Mouse (Mus musculus): ENCODE measurements around the gene Hs3st5. TPM values are rescaled to one million over a fixed set of nuclear protein-coding genes. Genes with fewer than 3 reads are reported as not detected.

Gene Hs3st5
- polyA plus RNA-seq (2015; fragmentation: Nextera tagmentation; extraction: Ambion mirVana) = 0.17 and 0.23 TPM in 2 replicates

DNA sequence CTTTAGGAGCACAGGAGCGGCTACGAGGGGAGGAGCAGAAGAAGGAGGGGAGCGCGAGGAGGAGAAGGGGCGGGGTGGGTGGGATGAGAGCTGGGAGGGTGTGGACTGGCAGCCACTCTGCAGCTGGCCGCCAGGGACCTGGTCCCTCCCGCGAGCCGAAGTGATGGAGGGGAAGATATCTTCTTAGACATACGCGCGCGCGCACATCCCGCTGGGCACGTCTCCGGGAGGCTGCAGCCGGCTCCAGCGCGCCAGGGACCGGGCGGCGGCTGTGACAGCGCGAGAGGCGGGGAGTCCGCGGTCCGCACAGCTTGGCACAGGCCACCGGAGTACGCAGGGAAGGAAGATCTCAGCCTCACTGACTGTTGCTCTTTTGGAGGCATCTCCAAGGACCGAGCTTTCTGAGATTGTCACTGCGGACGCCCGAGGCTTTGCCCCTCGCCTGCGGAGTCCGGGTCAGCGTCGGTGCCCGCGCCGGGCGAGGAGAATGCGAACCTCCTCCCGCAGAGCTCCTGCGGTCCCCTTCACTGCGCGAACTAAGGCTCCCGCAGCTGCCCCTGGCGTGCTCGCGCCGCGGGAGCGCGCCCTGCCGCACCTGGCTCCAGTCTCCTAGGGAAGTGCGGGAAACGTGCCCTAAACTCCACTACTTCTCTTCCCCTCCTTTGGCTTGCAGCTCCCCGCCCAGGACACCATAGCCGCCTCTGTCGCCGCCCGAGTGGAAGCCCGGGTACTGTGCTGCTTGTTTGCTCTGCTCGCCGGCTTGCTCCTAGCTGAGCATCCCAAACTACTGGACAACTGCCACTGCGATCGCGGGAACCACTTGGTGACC lies at the start of gene Hs3st5:
Gene Hs3st5 (plus strand): TSS at position 88 of the 829 bp plus-strand sequence.
- peaks cover 32% of the 10 kb centered on the region for H3K27me3 ChIP-seq (ENCODE audit: insufficient read depth, low read length)
- H3K27ac ChIP-seq = no peak within 1 kb of the TSS
- H3K4me2 ChIP-seq (ENCODE audit: low read length) = peak within 1 kb of the TSS; percentile 97
- H3K4me3 ChIP-seq (replicated peaks; ENCODE audit: low read depth, low read length) = peak within 1 kb of the TSS; percentile 57
- TF ChIP-seq CTCF (IDR thresholded peaks at IDR 0.05; ENCODE audit: low read depth) = no peak
- peak; percentile 80 for ATAC-seq (replicated peaks; ENCODE audit: low FRiP score, low read depth)
- no peaks in the 10 kb centered on the region for H3K36me3 ChIP-seq (ENCODE audit: insufficient read depth, low read length)
- H3K4me1 ChIP-seq (replicated peaks; ENCODE audit: insufficient read depth, low read length) = no peaks in the 10 kb centered on the region
- no peaks in the 10 kb centered on the region for H3K9me3 ChIP-seq (replicated peaks; ENCODE audit: low read length)
- peak; percentile 57 for DNase-seq (ENCODE audit: low spot score)
- under 1% methylated on average over 70 of the region's 71 CpGs for WGBS
- H3K9ac ChIP-seq (ENCODE audit: low read depth, low read length) = peak within 1 kb of the TSS; percentile 15; the same call in 1 of the 2 replicates

- DNase-seq (ENCODE audit: low spot score) (no peak), ATAC-seq (replicated peaks; ENCODE audit: low FRiP score, low read depth) (no peak)
- Histone ChIP-seq H3K4me2 (ENCODE audit: low read length) (no peak overlapping the region), H3K27ac (no peak overlapping the region), H3K36me3 (ENCODE audit: insufficient read depth, low read length) (no peaks in the 10 kb centered on the region), H3K9me3 (replicated peaks; ENCODE audit: low read length) (no peaks in the 10 kb centered on the region), H3K27me3 (ENCODE audit: insufficient read depth, low read length) (no peaks in the 10 kb centered on the region), H3K4me1 (replicated peaks; ENCODE audit: insufficient read depth, low read length) (no peaks in the 10 kb centered on the region), H3K4me3 (replicated peaks; ENCODE audit: low read depth, low read length) (no peak overlapping the region), H3K9ac (ENCODE audit: low read depth, low read length) (no peak overlapping the region)
- TF ChIP-seq CTCF (IDR thresholded peaks at IDR 0.05; ENCODE audit: low read depth) = no peak
- 86% methylated on average over 3 of the region's 3 CpGs for WGBS
Observed at GRCm38 (mm10) chr10:36468664-36469063, 38.0 kb upstream of the Hs3st5 start.

DNA sequence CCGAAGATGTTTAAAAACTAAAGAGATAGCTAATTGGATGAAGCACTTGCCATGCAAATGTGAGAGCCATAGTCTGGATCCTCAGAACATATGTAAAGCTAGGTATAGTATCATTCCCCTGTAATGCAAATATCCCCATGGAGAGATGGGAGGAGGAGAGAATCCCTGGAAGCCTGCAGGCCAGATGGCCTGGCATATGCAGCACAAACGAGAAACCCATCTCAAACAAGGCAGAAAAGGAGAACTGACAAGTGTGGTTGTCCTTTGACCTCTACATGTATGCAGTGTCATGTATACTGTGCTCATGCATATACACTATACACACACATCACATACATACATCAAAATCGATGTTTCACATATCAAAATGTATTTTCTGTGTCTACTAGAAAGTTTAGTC lies 35.5 kb upstream of the Hs3st5 start:
- Histone ChIP-seq H3K4me1 (replicated peaks; ENCODE audit: insufficient read depth, low read length) (no peaks in the 10 kb centered on the region), H3K4me3 (replicated peaks; ENCODE audit: low read depth, low read length) (no peak overlapping the region), H3K36me3 (ENCODE audit: insufficient read depth, low read length) (no peaks in the 10 kb centered on the region), H3K27me3 (ENCODE audit: insufficient read depth, low read length) (no peaks in the 10 kb centered on the region), H3K27ac (no peak overlapping the region), H3K9me3 (replicated peaks; ENCODE audit: low read length) (no peaks in the 10 kb centered on the region), H3K4me2 (ENCODE audit: low read length) (no peak overlapping the region), H3K9ac (ENCODE audit: low read depth, low read length) (no peak overlapping the region)
- no peak for TF ChIP-seq CTCF (IDR thresholded peaks at IDR 0.05; ENCODE audit: low read depth)
- DNase-seq (ENCODE audit: low spot score) (no peak), ATAC-seq (replicated peaks; ENCODE audit: low FRiP score, low read depth) (no peak)
- 68% methylated on average over 3 of the region's 3 CpGs for WGBS

DNA sequence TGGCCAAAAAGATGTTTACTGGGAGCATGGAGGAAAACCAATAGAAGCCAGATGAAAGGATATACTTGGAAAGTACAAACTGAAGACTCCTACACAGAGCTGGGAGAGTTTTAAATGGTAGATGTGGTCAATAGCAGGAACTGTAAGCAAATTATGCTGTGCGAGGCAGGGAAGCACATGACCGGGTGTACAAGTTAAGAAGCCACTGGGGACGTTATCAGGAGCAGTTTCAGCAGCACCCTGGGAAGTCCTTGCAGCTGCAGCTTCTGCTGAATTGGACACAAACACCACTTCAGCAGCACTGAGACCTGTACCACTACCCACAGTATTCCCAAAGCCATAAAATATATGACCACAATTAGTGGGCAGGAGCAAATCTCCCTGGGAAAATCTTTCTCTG lies 31.8 kb upstream of the Hs3st5 start:
- WGBS = 36% methylated on average over 3 of the region's 3 CpGs
- Histone ChIP-seq H3K27me3 (ENCODE audit: insufficient read depth, low read length) (no peaks in the 10 kb centered on the region), H3K9me3 (replicated peaks; ENCODE audit: low read length) (no peaks in the 10 kb centered on the region), H3K4me2 (ENCODE audit: low read length) (no peak overlapping the region), H3K9ac (ENCODE audit: low read depth, low read length) (no peak overlapping the region), H3K36me3 (ENCODE audit: insufficient read depth, low read length) (no peaks in the 10 kb centered on the region), H3K27ac (no peak overlapping the region), H3K4me3 (replicated peaks; ENCODE audit: low read depth, low read length) (no peak overlapping the region), H3K4me1 (replicated peaks; ENCODE audit: insufficient read depth, low read length) (no peaks in the 10 kb centered on the region)
- DNase-seq (ENCODE audit: low spot score) (no peak), ATAC-seq (replicated peaks; ENCODE audit: low FRiP score, low read depth) (no peak)
- no peak for TF ChIP-seq CTCF (IDR thresholded peaks at IDR 0.05; ENCODE audit: low read depth)

GRCm38 (mm10) chr10:36477543-36477942 lies 29.1 kb upstream of the Hs3st5 start:
- ATAC-seq (replicated peaks; ENCODE audit: low FRiP score, low read depth) = no peak
- 86% methylated on average over 4 of the region's 4 CpGs for WGBS
- no peak overlapping the region for H3K4me2 ChIP-seq (ENCODE audit: low read length)

GRCm38 (mm10) chr10:36483362-36483761 lies 23.3 kb upstream of the Hs3st5 start:
- no peak overlapping the region for H3K9ac ChIP-seq (ENCODE audit: low read depth, low read length)
- DNase-seq (ENCODE audit: low spot score) (no peak), ATAC-seq (replicated peaks; ENCODE audit: low FRiP score, low read depth) (no peak)
- H3K27me3 ChIP-seq (ENCODE audit: insufficient read depth, low read length) = no peaks in the 10 kb centered on the region
- no peak for TF ChIP-seq CTCF (IDR thresholded peaks at IDR 0.05; ENCODE audit: low read depth)
- no peaks in the 10 kb centered on the region for H3K9me3 ChIP-seq (replicated peaks; ENCODE audit: low read length)
- H3K4me1 ChIP-seq (replicated peaks; ENCODE audit: insufficient read depth, low read length) = no peaks in the 10 kb centered on the region
- WGBS = 80% methylated on average over 2 of the region's 2 CpGs
- H3K4me2 ChIP-seq (ENCODE audit: low read length) = no peak overlapping the region
- H3K27ac ChIP-seq = no peak overlapping the region
- H3K36me3 ChIP-seq (ENCODE audit: insufficient read depth, low read length) = no peaks in the 10 kb centered on the region
- no peak overlapping the region for H3K4me3 ChIP-seq (replicated peaks; ENCODE audit: low read depth, low read length)

More at GRCm38 (mm10) chr10:36477543-36477942, 29.1 kb upstream of the Hs3st5 start:
- H3K4me1 ChIP-seq (replicated peaks; ENCODE audit: insufficient read depth, low read length) = no peaks in the 10 kb centered on the region
- H3K27ac ChIP-seq = no peak overlapping the region
- H3K9ac ChIP-seq (ENCODE audit: low read depth, low read length) = no peak overlapping the region
- no peaks in the 10 kb centered on the region for H3K9me3 ChIP-seq (replicated peaks; ENCODE audit: low read length)
- TF ChIP-seq CTCF (IDR thresholded peaks at IDR 0.05; ENCODE audit: low read depth) = no peak
- no peak for DNase-seq (ENCODE audit: low spot score)
- no peak overlapping the region for H3K4me3 ChIP-seq (replicated peaks; ENCODE audit: low read depth, low read length)
- no peaks in the 10 kb centered on the region for H3K27me3 ChIP-seq (ENCODE audit: insufficient read depth, low read length)
- H3K36me3 ChIP-seq (ENCODE audit: insufficient read depth, low read length) = no peaks in the 10 kb centered on the region
